Mouse (Mus musculus) kidney, postnatal 0 days (tissue): ENCODE data around the gene Gpt2. TPM values are rescaled to one million over a fixed set of nuclear protein-coding genes. Genes with fewer than 3 reads are reported as not detected.

ENCODE experiments used
- ATAC-seq: fragments of 200-750 bp; cut with Nextera tagmentation; replicated peaks from 2 replicates; pipeline ENCODE4 v1.8.0; 2017; ENCODE audit warnings: low read depth, moderate number of reproducible peaks, moderate TSS enrichment, moderate library complexity; ENCODE audit not compliant: low FRiP score
- DNase-seq: peaks from one replicate; pipeline ENCODE4 v3.0.0-alpha.2; 2016; ENCODE audit warnings: low spot score
- H3K27ac ChIP-seq: fragments of 300-500 bp; sonication (generic); 2 replicates; pipeline ENCODE4 v1.5.1; 2014; ENCODE audit warnings: mild to moderate bottlenecking
- H3K27me3 ChIP-seq: fragments of 300-500 bp; sonication (generic); 2 replicates; pipeline ENCODE4 v1.6.1; 2014; ENCODE audit warnings: low read length, mixed read lengths; ENCODE audit not compliant: insufficient read depth
- H3K36me3 ChIP-seq: fragments of 300-500 bp; sonication (generic); 2 replicates; pipeline ENCODE4 v1.6.1; 2014; ENCODE audit warnings: low read length, mixed read lengths; ENCODE audit not compliant: insufficient read depth
- H3K4me1 ChIP-seq: fragments of 300-500 bp; sonication (generic); replicated peaks from 2 replicates; pipeline ENCODE4 v1.6.1; 2014; ENCODE audit warnings: antibody characterized with exemption, low read length, mixed read lengths; ENCODE audit not compliant: insufficient read depth
- H3K4me2 ChIP-seq: fragments of 300-500 bp; sonication (generic); 2 replicates; pipeline ENCODE4 v1.6.1; 2014; ENCODE audit warnings: mild to moderate bottlenecking, low read length, moderate library complexity, mixed read lengths
- H3K4me3 ChIP-seq: fragments of 300-500 bp; sonication (generic); replicated peaks from 2 replicates; pipeline ENCODE4 v1.5.1; 2014; ENCODE audit warnings: low read depth, low read length
- H3K9ac ChIP-seq: fragments of 300-500 bp; sonication (generic); 2 replicates; pipeline ENCODE4 v1.6.1; 2014; ENCODE audit warnings: low read depth, low read length
- H3K9me3 ChIP-seq: fragments of 300-500 bp; sonication (generic); replicated peaks from 2 replicates; pipeline ENCODE4 v1.6.1; 2016; ENCODE audit warnings: low read length, inconsistent platforms, mixed read lengths
- CTCF ChIP-seq: IDR thresholded peaks from 2 replicates; pipeline ENCODE4 v1.5.1; 2016; ENCODE audit warnings: antibody characterized with exemption, low read depth, mild to moderate bottlenecking, moderate library complexity
- WGBS: fragments of 180-500 bp; shearing (Covaris S2); extraction: QIAGEN DNeasy Blood & Tissue Kit; methylation state at CpG from one replicate; pipeline ENCODE4 v1.1.7; 2014; 5-methylcytosine and 5-hydroxymethylcytosine counted together
- polyA plus RNA-seq: library from polyadenylated mRNA; unstranded; fragments of >200 nt; fragmentation: Nextera tagmentation; extraction: Ambion mirVana; gene quantifications from 2 replicates; pipeline ENCODE4 v1.2.1, GENCODE M21; 2015

Gpt2 gene
- polyA plus RNA-seq, 1 experiment from 2014 or later = 10.6 TPM

DNA sequence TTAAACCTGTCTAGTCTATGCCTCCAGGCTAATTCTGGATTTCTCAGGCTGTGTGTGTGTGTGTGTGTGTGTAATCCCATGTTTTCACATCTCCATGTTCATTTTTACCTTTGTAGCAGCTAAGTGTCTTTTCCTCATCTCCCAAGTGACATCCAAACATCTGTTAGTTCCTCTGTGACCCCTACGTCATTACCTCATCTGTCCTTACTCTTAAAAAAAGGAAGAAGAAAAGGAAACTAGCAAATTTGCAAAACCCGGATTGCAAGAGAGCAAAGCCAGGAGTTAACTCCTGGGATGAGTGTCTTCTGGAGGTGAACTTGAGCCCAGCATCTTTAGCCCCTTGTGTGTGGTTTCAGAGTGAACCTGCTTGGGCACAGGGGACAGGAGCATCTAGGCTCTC, 10.0 kb downstream of the Gpt2 start:
- Histone ChIP-seq H3K4me2 (no peak overlapping the region), H3K36me3 (0 out of 2 replicates have a peak, but pooled peaks cover 2% of the 10 kb centered on the region), H3K9me3 (no peaks in the 10 kb centered on the region), H3K27me3 (no peaks in the 10 kb centered on the region), H3K9ac (no peak overlapping the region), H3K4me3 (no peak overlapping the region), H3K4me1 (no peaks in the 10 kb centered on the region), H3K27ac (no peak overlapping the region)
- no peak for TF ChIP-seq CTCF
- ATAC-seq (no peak), DNase-seq (no peak)
- 80% methylated on average over 2 of the region's 2 CpGs for WGBS

DNA sequence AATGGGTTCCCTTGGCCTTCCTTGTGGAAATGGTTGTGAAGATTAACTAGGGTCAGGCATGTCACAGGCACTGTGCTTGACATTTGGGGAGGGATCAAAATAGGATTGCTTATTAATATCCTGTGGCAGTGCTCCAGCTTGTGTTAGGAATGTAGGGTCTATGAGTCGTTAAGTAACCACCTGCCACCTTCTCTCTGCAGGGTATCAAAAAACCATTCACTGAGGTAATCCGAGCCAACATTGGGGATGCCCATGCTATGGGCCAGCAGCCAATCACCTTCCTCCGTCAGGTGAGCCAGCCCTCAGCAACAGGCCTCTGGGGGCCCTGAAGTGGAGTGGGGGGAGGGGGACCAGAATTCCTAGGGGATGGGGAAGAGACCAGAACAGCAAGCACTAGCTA, 10.7 kb downstream of the Gpt2 start:
- TF ChIP-seq CTCF = no peak
- no peak for DNase-seq
- no peak overlapping the region for H3K27ac ChIP-seq
- WGBS = 65% methylated on average over 3 of the region's 3 CpGs
- no peak overlapping the region for H3K9ac ChIP-seq
- H3K27me3 ChIP-seq = no peaks in the 10 kb centered on the region
- H3K4me3 ChIP-seq = no peak overlapping the region
- no peak for ATAC-seq
- H3K4me2 ChIP-seq = no peak overlapping the region
- H3K36me3 ChIP-seq = 0 out of 2 replicates have a peak, but pooled peaks cover 2% of the 10 kb centered on the region
- H3K4me1 ChIP-seq = no peaks in the 10 kb centered on the region
- no peaks in the 10 kb centered on the region for H3K9me3 ChIP-seq

DNA sequence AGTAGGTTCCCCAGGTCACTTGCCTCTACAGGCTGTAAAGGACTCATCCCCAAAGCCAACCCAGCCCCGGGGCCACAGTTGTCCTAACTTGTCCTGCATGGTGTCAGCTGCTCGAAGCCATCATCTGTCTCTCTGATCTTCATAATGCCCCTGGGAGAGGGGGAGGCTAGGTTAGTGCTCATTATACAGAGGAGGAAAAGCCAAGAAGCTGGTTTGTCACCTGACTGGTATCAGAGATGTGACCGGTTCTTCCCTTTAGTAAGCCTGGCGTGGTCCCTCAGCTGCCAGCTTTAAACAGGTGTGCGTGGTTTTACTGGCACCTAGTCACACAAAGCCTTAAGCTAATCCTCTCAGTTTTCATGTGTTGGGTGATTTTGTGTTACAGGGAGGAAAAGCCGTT, 12.3 kb downstream of the Gpt2 start:
- Histone ChIP-seq H3K27me3 (no peaks in the 10 kb centered on the region), H3K4me2 (no peak overlapping the region), H3K9me3 (no peaks in the 10 kb centered on the region), H3K4me3 (no peak overlapping the region), H3K4me1 (no peaks in the 10 kb centered on the region), H3K9ac (no peak overlapping the region), H3K27ac (no peak overlapping the region), H3K36me3 (peaks cover 10% of the 10 kb centered on the region; the same call in 1 of the 2 replicates)
- WGBS = 89% methylated on average over 6 of the region's 6 CpGs
- DNase-seq (no peak), ATAC-seq (no peak)
- TF ChIP-seq CTCF = no peak

DNA sequence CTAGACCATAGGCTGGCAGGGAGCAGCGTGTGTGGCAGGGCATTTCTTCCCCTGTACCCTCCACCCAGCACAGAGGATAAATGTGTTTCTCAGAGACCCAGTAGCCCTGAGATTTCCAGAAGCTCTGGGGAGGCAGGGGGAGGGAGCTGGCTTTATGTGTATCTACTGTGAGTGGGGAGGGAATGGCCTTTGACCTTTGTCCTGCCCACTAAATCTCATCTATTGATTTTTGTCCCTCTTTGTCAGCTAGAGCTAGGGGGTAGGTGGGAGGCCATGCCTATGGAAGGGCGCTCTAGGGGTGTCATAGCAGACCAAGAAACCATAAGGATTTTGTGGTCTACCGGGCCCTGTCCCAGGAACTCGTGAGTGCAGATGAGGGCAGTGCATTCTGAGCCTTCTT, 14.2 kb downstream of the Gpt2 start:
- TF ChIP-seq CTCF = no peak
- Histone ChIP-seq H3K27me3 (no peaks in the 10 kb centered on the region), H3K4me1 (no peaks in the 10 kb centered on the region), H3K27ac (no peak overlapping the region), H3K9ac (no peak overlapping the region), H3K36me3 (peaks cover 10% of the 10 kb centered on the region; the same call in 1 of the 2 replicates), H3K4me3 (no peak overlapping the region), H3K9me3 (no peaks in the 10 kb centered on the region), H3K4me2 (no peak overlapping the region)
- 77% methylated on average over 4 of the region's 4 CpGs for WGBS
- DNase-seq = no peak
- no peak for ATAC-seq

DNA sequence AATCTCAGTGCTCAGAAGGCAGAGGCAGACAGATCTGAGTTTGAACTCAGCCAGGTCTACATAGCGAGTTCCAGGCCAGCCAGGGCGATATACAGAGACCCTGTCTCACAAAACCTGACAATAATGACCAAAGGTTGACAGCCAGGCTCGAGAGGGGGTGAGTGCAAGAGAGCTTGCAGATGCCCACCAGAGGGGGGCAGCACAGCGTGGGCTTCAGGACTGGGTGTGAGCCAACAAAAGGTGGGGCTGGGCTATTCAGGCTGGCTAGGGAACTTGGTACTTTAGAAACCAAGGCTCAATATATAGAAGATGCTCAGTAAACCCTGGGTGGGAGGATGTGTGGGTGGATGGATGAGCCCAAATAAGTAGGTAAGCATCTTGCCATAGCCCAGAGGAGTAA, 16.3 kb downstream of the Gpt2 start:
- H3K4me1 ChIP-seq = no peaks in the 10 kb centered on the region
- H3K9me3 ChIP-seq = no peaks in the 10 kb centered on the region
- no peak; the same call in 1 of the 2 replicates for TF ChIP-seq CTCF
- H3K27me3 ChIP-seq = no peaks in the 10 kb centered on the region
- H3K4me2 ChIP-seq = no peak overlapping the region
- H3K36me3 ChIP-seq = peaks cover 10% of the 10 kb centered on the region; the same call in 1 of the 2 replicates
- WGBS = 79% methylated on average over 4 of the region's 4 CpGs
- DNase-seq (no peak), ATAC-seq (no peak)
- H3K9ac ChIP-seq = no peak overlapping the region
- H3K4me3 ChIP-seq = no peak overlapping the region
- H3K27ac ChIP-seq = no peak overlapping the region

DNA sequence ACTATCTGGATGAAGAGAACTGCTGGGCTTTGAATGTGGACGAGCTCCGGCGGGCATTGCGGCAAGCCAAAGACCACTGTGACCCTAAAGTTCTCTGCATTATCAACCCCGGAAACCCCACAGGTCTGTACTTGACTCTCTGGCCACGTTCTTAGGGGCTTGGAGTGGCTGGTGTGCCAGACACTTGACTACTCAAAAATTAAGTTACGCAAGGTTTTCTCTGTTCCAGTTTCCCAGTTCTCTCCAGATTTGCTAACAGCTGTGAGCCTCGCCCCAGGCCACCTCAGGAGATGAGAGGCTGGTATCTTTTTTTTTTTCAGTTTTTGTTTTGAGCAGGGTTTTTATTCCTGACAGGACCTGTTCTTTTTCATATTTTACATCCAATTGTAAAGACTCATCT, 19.9 kb downstream of the Gpt2 start:
- no peak overlapping the region for H3K9ac ChIP-seq
- H3K9me3 ChIP-seq = no peaks in the 10 kb centered on the region
- no peaks in the 10 kb centered on the region for H3K27me3 ChIP-seq
- 88% methylated on average over 8 of the region's 8 CpGs for WGBS
- H3K4me1 ChIP-seq = no peaks in the 10 kb centered on the region
- ATAC-seq (no peak), DNase-seq (no peak)
- TF ChIP-seq CTCF = no peak
- H3K4me3 ChIP-seq = no peak overlapping the region
- no peak overlapping the region for H3K27ac ChIP-seq
- no peak overlapping the region for H3K4me2 ChIP-seq
- H3K36me3 ChIP-seq = peaks cover 8% of the 10 kb centered on the region; the same call in 1 of the 2 replicates

DNA sequence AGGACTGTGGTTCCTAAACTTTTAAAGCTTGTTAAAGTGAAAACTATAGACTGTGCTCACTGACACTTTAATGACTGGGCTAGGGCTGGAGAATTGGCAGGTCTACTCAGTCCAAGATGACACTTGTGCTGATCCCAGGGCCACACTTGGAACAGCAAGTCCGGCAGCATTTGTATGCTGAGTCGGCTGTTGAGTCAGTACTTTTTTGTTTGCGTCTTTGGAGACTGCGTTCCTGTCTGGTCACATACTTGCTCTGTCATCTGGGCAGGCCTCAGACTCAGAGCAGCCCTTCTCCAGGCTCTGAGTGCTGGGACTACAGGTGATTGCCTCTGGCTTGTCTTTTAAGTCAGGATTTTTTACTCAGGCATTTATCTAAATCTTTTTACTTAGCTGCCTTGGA, 20.9 kb downstream of the Gpt2 start:
- Histone ChIP-seq H3K27ac (no peak overlapping the region), H3K4me3 (no peak overlapping the region), H3K27me3 (no peaks in the 10 kb centered on the region), H3K9ac (no peak overlapping the region), H3K4me2 (no peak overlapping the region), H3K36me3 (peaks cover 8% of the 10 kb centered on the region; the same call in 1 of the 2 replicates), H3K9me3 (no peaks in the 10 kb centered on the region), H3K4me1 (no peaks in the 10 kb centered on the region)
- no peak for TF ChIP-seq CTCF
- WGBS = 85% methylated on average over 4 of the region's 4 CpGs
- ATAC-seq (no peak), DNase-seq (no peak)
